Mouse (Mus musculus): ENCODE measurements around the gene Zup1.
A peak's percentile ranks its signal among the peaks of the same experiment; 100 is the strongest.
"Not testable (repeated sequence)": the region's sequence is repeated elsewhere in the genome, so short reads cannot be mapped to it uniquely, and the experiment has no call there.

The Zup1 gene

DNA sequence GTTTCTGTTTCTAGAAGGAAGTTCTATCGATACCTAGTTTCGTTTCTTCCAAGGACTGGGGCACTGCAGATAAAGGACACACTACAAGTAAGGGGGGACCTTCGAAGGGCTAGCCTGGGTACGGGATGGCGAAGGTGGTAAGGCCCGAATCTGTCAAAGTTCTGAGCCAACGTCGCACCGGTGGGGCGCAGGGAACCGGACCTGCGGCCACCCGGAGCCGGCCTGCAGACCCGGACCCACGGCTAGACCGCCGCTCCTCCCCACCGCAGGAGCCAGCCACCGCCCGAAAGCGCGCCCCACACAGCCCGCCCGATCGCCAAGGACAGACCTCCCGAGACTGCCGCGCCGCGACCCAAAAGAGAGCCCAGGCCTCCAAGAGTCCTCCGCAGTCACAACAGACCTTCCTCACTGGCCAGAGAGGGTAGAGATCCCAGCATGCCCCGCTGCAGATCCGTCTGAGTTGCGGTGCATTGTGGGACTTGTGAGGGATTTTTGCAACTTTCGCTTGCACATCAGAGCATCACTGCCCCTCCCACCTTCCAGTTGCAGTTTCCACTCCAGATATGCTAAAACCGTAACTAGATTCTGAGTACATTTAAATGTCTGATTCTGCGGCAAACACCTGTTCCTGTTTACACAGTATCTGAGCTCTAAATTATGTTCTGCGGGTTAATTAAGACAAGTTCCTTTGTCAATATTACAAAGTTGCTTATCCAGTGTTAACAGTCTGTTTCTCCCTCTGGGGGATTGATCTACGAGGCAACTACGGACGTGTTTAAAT is at the start of gene Zup1:
TSS of gene Zup1 (minus strand) at position 467 of the 781 bp plus-strand sequence.
- peak; percentile 77 for DNase-seq (ENCODE audit: low spot score)

DNA sequence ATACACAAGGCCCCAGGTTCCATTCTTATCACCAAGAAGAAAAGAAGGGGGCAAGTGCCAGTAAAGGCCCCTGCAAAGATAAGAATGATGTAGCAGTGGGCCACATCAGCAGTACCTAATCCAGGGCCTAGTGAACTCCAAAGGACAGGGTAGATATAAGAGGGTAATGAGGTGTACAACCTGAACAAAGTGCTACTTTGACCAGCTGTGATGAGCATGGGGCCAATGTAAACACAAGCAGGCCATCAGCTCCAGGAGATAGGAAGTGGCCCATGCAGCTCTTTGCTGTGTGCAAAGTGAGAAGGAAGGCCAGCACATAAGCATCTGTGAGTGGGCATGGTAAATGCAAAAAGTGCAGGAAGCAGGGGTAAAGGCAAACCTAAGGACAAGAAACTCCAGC is 47.3 kb upstream of the Zup1 start:
- no peak for DNase-seq (ENCODE audit: low spot score)

- not testable (repeated sequence) for DNase-seq (ENCODE audit: low spot score)
Measured at GRCm38 (mm10) chr10:33996686-33997085, 45.6 kb upstream of the Zup1 start.

- DNase-seq (ENCODE audit: low spot score) = peak; percentile 5
Measured at GRCm38 (mm10) chr10:33986771-33987170, 35.7 kb upstream of the Zup1 start.

- DNase-seq (ENCODE audit: low spot score) = no peak
Measured at GRCm38 (mm10) chr10:33974781-33975494, 23.9 kb upstream of the Zup1 start.

DNA sequence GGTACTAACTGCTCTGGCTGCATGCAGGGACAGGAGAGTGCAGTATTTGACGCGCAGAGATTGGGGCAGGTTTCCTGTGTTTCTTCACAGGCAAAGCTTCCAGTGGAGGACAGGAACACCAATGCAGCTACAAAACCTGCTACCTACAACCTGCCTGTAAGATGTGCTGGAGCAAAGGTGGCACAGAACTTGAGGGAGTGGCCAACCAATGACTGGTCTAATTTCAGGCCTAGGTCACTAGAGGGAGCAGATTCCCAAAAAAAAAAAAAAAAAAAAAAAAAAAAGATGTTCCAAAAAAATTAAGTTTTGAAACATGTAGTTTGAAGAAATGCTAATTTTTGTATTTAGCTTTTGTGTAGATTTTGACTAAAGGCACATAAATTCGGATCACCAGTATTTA is 1.4 kb upstream of the Zup1 start:
- no peak for DNase-seq (ENCODE audit: low spot score)

DNA sequence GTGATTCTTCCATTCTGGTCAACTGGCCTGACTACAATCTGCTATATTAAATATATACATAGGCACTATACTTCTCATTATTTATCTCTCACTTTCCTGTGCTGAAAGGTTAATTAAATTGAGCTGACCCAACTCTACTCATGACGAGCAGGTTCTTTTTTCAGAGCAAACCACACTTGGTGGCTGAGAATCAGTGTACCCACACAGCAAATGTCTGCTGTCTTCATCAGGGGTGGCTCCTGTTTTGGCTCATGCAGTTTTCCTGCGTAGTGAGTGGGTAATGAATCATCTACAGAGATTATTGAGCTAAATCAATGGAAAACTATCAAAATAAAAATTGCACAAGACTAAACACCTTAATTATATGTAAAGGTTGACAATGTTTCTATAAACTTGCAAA is 4.7 kb downstream of the Zup1 start:
- no peak for DNase-seq (ENCODE audit: low spot score)

DNA sequence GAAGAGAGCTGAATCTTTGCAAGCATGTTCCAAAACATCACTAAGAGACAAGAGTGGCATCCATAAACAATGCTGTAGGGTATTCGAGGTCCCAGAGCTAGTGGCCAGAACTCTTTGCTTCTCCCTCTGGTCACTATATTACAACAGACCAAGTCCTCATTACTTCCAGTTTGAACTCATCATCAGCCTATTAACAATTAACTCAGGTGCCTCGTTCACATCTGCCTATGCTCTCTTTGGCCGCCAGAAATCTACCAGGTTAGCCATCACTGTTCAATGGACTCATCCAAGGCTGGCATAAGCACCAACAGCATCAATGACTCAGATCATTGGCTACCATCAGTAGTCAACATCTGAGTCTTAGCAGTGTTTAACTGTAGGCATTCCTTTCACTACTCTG is 5.7 kb downstream of the Zup1 start:
- no peak for DNase-seq (ENCODE audit: low spot score)

- DNase-seq (ENCODE audit: low spot score) = no peak
Measured at GRCm38 (mm10) chr10:33940702-33941101, 10.4 kb downstream of the Zup1 start.

GRCm38 (mm10) chr10:33905489-33905888 is 45.6 kb downstream of the Zup1 start:
- no peak for DNase-seq (ENCODE audit: low spot score)

DNA sequence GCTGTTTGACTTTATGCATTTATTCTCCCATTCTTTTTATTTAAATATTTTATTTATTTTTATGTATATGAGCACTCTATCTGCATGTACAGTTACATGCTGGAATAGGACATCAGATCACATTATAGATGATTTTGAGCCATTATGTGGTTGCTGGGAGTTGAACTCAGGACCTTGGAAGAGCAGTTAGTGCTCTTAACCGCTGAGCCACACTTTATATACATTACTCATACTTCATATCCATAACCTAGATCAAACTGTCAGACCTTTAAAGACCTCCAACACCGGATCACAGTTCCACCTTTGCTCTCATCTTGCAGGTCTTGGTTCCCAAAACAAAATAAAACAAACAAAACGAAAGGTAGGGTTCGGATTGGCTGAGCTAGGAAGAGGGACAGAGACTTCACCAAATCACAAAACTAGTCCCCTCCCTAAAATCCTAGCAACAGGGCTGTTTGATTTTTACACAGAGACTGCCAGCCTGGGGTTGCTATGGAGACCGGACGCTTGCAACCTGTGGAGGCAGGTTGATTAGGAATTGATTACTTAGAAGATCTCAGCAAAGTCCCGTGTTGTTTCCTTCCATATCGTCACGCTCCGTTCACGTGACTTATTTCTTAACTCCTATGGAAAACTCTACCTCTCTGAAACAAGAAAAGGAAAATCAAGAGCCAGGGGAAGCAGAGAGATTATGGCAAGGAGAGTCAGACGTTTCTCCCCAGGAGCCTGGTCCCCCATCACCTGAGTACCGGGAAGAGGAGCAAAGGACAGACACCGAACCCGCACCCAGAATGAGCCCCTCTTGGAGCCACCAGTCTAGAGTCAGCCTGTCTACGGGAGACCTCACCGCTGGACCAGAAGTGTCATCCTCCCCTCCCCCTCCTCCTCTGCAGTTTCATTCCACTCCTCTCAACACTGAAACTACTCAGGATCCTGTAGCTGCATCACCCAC is 46.3 kb downstream of the Zup1 start, which contains the start of gene Rsph4a:
TSS of gene Rsph4a (plus strand) at position 582 of the 952 bp plus-strand sequence.
- peak; percentile 38 for DNase-seq (ENCODE audit: low spot score)

- DNase-seq (ENCODE audit: low spot score) = not testable (repeated sequence)
Measured at GRCm38 (mm10) chr10:33901520-33901919, 49.5 kb downstream of the Zup1 start.

GRCm38 (mm10) chr10:33882411-33882810 is 68.7 kb downstream of the Zup1 start:
- not testable (repeated sequence) for DNase-seq (ENCODE audit: low spot score)

- DNase-seq (ENCODE audit: low spot score) = no peak
Measured at GRCm38 (mm10) chr10:33872672-33873398, 78.2 kb downstream of the Zup1 start.

DNA sequence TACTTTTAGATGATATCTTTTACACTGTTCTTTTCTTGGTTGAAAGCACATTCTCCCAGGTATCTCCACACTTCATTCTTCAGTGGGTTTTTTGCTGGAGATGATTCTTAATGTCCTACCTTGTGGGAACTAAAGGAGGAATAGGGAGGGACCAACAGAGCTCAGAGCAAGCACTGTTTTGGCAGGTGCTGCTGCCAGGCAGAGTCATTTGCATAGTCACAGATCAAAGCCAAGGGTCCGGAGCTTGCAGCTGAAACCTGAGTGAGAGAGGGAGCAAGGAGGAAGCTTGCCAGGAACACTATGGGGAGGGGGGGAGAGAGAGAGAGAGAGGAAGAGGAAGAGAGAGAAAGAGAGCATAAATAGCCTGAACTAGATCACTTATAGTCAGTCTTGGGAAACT is 80.6 kb downstream of the Zup1 start:
- DNase-seq (ENCODE audit: low spot score) = no peak
